Mouse (Mus musculus): Measurements from ENCODE around the gene Lingo2.

DNA sequence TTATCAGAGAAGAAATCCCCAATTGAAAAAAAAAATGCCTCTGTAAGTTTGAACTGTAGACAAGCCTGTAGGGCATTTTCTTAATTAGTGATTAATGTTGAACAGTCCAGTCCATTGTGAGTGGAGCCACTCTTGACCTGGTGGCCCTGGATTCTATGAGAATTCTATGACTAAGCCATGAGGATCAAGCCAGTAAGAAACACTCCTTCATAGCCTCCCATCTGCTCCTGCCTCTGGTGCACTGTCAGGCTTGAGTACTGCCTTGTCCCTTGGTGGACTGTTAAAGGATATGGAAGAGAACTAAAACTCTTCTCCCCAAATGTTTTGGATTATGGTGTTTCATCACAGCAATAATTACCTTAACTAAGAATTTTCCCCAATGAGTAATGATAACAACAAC is 126.6 kb downstream of the Lingo2 start:
- TF ChIP-seq ZNF384 (IDR thresholded peaks at IDR 0.05; ENCODE audit: low read depth, low read length): no peak
- no peak for TF ChIP-seq ZC3H11A (IDR thresholded peaks at IDR 0.05; ENCODE audit: borderline replicate concordance, low read depth, low read length)
- no peak for TF ChIP-seq CHD2 (IDR thresholded peaks at IDR 0.05; ENCODE audit: low read depth, low read length)

Data from ES-E14 (cell line).